Mouse (Mus musculus): ENCODE measurements around the gene Rxfp2. TPM values are rescaled to one million over a fixed set of nuclear protein-coding genes. Genes with fewer than 3 reads are reported as not detected.

The Rxfp2 gene
- not detected for total RNA-seq (2021)
- polyA plus RNA-seq (2012; rRNA removed), result 0.04 and 0.07 TPM in 2 replicates
- long read RNA-seq, result 0 reads

DNA sequence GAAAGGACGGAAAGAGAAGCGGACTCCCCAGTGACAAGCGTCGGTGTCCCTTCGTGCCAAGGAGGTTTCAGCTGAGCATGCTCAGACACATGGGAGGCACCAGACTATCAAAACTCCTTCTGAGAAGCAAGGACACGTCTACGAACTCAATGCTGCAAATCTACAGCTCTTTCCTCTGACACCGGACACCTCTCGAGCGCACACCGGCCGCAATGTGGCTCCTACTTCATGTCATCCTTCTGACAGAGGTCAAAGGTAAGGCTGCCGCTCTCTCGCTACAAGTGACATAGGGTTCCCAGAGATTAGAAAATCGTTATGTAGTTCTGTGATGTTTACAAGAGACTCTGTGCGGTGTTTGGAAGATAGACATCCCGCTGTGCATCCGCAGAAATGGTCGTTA, at the start of gene Rxfp2:
Gene Rxfp2 (plus strand): TSS at position 20 of the 400 bp plus-strand sequence.
- DNase-seq, result no peak

DNA sequence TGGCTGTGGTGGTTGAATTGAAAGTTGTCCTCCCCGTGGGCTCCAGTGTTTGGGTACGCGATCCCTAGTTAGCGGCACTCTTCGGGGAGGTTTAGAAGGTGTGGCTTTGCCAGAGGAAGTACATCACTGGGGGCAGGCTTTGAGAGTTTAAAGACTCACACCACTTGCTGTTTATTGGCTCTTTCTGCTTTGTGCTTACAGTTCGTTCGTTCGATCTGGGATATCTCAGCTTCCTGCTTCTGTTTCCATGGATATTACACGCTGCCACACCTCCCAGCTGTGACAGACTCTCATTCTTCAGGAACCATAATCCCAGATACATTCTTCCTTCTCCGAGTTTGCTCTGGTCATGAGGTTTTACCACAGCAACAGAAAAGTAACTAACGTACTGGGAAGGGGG, 48.2 kb upstream of the Rxfp2 start:
- DNase-seq, result no peak

DNA sequence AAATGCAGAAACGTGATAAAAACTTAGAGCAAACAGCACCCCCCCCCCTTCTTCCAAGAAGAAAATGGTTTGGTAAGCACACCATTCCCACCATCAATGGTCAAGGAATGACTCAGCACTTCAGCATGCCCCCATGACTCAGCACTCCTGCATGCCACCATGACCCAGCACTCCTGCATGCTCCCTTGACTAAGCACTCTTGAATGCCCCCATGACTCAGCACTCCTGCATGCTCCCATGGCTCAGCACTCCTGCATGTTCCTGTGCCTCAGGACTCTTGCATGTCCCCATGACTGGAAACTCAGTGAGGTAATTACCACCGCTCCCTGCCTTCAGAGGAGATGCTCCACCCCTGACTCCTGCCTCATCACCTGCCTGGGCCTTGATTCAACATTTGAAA, 41.4 kb upstream of the Rxfp2 start:
- DNase-seq, result no peak

DNA sequence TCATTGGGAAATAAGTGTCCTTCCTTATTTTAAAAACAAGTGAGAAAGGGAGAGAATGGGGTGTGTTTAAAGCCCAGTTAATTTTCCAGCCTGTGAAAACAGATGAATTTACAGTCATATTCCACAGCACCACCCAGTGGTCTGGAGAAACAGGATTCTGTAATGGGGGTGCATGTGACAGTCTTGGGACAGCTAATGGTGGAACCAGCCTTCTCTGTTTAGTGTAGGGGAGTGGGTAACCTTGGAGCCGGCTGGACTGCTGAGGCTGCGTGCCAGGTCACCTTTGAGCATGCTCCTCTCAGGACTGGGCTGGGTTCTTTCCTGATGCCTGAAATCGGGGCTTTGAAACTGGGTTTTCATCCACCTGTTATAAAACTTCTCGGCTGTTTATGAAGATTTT, 34.9 kb upstream of the Rxfp2 start:
- peak; percentile 40 for DNase-seq

DNA sequence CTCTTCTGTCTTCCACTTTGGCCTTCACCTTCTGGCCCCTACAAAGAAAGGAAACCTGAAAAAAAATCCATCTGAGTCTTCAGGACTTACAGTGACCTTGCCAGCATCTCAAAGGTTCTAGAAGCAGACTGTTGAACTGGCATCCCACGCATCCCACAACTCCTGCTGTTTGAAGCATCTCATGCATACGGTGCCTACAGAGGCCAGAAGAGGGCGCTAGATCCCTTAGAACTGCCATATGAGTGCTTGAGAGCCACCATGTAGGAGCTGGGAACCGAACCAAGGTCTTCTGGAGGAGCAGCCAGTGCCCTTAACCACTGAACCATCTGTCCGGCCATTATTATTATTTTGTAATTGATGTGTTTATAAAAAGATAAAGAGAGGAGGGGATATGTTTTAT, 23.9 kb upstream of the Rxfp2 start:
- no peak for DNase-seq

DNA sequence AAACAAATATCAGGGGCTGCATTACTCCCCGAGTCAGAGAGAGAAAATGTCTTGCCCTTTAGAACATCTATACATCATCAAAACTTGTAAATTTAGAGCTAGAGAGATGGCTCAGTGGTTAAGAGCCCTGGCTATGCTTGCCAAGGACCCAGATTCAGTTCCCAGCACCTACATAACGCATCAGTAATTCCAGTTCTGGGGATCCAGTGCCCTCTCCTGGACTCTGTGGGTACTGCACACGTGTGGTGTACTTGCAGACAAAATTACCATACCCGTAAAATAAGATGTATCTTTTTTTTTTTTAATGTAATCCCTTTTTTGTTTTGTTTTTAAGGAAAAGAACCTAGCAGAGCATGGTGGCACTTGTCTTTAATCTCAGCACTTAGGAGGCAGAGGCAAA, 21.9 kb upstream of the Rxfp2 start:
- no peak for DNase-seq

DNA sequence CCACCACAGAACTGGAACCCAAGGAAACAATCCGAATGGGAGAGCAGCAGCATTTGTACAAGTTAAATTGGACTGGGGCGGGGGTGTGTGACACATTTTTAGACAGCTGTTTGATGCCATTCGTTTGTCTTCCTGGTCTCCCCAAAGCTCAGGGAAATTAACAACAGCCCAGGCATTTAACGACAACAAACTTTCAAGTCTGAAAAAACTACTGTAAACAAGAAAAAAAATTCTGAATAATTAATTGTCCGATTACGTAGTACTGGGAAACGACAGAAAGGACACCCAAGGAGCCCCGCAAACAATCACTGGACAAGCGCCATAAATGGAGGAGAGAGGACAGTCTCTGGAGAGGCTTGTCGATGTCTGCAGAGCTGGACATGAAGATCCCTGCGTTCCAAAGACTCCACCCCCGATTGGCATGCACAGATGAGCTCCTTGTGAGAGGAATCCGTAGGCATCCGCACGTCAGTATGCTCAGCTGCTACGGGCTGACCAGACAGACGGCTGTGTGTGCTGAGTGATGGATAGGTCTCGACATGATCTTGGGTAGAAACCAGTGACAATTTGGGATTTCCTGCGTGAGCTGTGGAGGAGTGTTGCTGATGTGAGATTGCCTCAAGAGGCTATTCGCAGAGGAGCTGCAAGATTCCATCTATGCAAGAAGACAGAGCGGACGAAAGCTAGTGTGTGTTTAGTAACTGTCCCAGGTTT, 21.0 kb upstream of the Rxfp2 start:
- DNase-seq, result no peak

DNA sequence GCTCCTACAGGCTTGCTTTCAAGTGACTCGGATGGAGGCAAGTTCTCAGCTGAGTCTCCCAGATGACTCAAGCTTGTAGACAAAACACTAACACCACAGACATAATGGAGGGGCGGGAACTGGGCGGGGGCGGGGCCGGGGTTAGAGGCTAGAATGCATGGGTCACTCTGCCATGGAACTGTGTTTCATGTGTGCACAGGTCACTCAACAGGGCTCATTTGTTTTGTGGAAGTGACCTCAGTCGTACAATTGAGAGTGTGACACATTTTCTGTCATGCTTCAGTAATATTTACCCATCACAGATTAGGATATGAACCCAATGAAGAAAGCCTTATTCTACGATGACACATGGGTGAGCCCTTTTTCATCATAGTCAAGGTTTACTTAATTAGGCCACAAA, 20.2 kb upstream of the Rxfp2 start:
- DNase-seq, result no peak

DNA sequence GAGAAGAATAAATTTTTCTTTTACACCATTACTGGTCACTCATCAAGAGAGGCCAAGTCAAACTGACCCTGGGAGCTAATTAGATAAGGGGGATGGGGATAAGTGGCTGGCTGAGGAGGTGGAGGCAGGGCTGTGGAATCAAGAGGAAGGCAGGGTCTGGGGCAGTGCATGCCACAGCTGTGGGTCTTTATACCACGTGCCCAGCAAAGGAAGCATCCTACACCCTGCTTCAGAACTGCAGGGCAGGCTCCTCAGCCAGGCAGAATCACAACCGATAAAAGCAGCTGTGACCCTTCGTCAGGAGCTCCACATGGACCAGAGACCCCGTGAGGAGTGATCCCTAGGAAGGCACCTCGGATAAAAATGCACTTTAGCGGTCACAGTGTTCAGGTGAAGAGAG, 13.1 kb upstream of the Rxfp2 start:
- DNase-seq, result no peak

DNA sequence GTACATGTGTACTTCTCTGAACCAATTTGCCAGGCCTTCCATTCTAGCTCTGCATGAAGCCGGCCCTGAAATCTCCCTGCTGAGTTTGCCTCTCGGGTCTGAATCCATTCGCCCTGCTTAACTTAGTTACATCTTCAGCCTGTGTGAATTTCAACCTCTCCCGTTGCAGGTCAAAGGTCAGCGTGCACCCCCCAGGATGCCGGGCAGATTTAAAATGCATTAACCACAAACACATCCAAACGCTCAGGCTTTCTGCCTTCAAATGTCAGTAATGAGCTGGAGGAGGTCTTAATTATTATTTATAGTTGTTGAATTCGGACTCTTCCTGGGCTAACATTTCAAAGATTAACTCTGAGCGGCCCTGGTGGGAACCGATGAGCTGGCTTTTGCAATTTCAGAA, 1.6 kb upstream of the Rxfp2 start:
- no peak for DNase-seq

DNA sequence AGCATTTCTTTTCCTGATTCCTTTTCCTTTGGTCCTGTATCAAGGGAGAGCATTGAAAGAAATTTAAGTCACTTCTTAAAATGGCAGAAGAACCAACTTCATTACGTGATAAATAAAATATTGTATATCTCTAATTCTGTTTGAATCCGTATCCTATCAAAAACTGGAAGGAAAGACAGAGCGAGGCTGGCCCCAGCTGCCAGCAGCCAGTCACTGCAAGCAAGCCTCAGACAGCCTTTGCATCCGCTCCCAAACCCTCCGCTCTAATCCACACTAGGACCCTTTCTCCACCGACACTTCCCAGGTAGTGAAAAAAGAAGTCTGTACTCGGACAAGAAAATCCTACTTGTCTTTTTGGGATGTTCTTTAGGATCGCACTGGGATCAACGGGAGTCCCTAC, 803 bp upstream of the Rxfp2 start:
- no peak for DNase-seq

DNA sequence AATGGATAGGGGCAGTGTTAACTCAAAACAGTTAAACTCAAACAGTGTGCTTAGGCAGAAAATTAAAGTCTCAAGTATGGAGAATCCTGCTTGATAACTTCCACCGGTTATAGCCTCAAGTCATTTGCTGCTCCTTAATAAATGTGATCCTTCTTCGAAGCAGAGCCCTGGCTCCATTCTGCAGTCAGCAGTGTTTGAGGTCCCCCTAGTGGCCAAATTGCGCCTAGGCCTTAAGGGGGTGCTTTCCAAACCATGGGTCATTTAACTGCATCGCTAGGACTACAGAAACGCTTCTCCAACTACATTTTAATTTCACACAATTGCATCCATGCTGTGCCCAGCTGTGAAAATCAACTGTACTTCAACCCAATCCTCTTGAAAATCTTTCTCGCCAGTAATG, 2.4 kb downstream of the Rxfp2 start:
- DNase-seq, result peak; percentile 84

DNA sequence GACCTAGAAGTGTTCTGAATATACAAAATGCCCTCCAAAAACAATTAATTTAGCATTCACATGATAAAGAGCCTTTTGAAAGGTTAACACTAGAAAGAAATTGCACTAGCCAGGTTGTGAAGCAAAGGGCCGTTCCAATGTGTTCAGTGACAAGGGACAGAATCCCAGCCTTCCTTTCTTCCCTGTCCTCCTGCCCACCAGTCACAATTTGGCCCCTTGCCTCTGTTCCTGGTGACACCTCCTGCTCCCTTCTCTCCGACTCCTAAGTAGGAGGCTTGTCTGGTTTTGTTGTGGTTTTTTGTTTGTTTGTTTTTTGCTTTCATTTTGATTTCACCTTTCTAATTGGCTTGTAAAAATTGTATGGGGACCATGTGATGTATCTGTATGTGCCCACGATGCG, 3.3 kb downstream of the Rxfp2 start:
- no peak for DNase-seq

DNA sequence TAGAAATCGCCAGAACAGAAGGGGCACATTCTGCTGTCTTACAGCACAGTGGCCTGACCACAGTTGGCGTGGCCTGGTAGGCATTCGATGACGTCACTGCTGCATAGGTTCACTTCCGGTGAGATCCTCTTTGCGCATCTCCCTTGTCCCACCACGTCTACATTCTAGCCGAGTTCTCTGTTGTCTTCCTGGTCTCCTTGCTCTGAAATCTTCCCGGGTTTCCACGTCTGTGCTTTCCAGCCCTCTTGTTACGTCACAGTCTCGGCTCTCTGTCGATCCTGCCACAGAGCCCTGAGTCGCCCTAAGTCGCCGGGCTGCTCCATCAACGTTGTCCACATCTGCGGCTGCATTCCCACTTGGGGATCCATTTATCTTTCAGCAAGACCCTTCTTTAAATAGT, 4.1 kb downstream of the Rxfp2 start:
- no peak for DNase-seq

DNA sequence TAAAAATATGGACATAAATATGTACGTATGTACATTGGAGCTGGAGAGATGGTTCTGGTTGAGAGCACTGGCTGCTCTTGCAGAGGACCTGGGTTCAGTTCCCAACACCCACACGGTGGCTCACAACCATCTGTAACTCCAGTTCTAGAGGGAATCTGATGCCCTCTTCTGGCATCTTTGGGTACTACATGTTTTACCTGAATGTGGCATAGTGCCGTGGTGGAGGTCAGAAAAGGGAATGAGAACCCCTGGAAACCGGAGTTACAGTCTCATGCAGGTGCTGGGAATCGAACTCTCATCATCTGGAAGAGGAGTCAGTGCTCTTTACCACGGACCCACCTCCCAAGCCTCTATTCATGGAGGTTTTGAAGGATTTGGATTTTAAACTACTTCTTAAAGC, 5.0 kb downstream of the Rxfp2 start:
- no peak for DNase-seq

DNA sequence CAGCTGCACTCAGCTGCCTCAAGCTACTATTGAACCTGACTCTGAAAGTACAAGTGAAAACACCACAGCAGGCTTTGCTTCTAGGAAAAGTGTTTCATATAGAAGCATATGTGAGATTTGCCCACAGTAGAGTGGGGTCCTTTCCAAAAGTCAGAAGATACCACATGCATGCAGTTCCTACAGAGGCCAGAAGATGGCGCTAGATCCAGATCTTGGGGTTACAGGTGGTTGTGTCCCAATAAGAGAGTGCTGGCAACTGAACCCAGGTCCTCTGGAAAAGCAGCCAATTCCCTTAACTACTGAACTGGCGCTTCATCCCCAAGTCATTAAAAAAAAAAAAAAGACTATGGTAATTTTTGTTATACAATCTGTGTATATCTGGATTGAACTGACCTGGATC, 5.7 kb downstream of the Rxfp2 start:
- no peak for DNase-seq

DNA sequence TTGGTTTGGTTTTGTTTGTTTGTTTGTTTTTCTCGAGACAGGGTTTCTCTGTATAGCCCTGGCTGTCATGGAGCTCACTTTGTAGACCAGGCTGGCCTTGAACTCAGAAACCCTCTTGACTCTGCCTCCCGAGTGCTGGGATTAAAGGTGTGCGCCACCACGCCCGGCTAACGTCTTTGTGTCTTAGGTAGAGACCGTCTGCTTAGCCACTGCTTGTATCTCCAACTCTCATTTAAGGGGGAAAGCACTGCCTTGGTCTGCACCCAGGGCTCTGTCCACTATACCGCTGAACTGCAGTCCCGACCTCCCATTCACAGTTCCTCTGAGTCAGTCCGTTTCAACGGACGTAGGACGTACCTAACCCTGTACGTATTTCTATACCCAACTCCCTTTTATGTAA, 6.4 kb downstream of the Rxfp2 start:
- no peak for DNase-seq

DNA sequence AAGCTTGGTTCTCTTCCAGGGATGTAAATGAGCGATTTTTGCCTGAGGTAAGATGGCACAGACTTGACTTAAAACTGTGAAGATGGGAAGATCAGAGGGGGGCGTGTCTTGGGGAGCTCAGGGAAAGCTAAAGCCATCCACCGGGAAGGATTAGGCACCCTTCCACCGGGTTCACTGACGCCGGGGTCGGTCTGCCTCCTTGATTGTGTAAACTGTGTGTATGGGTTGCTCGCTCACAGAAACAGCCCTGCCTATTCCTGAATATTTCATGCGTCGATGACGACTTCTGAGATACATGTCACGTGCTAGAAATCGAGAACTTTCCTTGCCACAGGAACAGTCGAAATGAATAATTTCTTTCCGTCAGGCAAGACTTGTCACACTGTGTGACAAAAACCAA, 6.9 kb downstream of the Rxfp2 start:
- DNase-seq, result no peak

DNA sequence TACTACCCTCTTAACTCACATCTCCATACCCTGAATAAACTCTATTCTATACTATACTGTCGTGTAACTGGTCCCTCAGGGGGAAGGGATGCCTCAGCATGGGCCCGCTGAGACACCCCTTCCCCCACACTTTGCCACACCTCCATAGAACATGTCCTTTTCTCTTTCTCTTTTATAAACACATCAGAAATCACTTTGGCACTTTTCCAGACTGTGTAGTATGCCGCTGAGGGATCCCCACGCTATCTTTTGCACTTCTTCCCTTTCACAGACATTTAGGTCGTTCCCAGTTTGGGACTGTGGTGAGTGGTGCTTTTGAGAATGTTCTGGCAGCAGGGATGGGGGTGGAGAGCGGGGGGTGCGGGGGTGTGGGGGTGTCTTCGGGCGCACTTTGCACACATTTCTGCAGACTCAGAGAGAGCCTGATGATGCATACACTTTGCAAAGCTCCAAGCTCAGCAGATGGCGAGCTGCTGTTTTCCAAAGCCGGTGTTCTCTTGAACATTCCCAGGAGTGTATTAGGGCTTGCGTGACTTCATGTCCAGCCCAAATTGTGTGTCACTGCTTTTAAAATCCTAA, 8.1 kb downstream of the Rxfp2 start:
- no peak for DNase-seq

DNA sequence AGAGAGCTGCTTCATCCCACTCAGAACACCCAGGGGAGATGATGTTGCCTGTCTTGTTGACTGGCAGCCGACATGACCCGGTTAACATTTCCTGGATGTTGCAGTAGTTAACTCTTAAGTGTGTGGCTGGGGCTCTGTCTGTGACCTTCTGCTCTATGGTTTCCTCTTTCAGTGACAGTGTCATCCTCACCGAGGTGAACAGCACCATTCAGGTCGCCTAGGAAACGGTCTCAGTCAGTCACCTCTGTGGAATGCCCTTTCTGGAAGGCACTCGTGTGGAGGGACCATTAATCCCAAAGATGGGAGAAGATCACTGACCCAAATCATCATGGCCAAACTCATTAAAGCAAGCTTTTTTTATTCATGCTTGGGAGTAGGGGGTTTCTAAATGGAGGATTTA, 12.7 kb downstream of the Rxfp2 start:
- DNase-seq, result no peak

DNA sequence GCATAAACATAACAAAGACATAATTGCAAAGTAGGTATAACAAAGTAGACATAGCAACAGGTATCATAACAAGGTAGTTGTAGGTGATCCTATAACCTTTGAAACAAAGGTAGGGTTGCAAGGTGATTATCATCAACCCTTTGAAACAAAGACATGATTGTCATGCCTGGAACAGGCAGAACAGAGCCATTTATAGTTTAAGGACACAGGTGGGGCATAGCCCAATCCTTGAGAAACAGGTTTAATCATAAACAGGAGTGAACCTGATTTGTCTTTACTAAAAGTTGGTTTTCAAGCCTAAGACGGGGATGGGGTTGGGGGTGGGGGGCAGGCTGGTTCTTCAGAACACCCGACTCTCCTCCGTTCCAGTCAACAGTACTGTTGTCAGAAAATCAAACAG, 13.2 kb downstream of the Rxfp2 start:
- no peak for DNase-seq

DNA sequence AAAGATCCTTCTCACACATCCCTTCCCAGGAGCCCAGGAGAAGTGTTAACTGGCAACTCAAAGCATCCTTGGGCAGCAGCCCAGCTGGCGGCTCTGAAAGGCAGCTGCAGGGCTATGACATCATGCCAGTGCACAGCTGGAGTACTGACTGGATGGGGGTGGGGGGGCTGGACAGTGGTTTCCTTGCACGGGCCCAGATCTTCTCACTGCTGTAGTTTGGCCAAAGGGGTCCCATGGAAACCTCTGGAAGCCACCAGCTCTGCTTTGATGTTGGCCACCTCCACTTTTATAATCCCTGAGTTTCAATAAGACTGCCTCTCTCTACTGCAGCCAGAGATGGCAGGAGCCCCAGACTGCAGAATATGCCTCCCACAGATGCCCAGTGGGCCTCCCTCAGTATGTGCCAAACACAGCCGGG, 13.6 kb downstream of the Rxfp2 start:
- peak; percentile 32 for DNase-seq

DNA sequence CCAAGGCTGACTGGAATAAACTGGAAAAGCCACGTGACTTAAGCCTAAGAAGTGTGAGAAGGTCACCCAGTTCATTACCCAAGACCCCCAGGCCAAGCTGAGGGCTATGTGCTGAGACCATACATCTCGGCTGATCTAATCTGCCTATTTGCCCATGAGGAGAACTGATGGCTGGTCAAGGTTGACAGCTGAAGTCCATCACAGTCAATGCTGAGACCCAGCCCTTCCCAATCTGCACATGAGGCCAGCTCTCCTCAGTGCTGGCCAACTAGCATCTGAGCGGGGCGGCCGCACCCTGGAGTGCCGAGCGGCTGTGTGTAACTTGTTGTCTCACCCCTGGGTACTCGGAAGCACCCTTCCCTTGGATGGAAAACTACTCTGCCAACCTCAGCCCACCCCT, 17.8 kb downstream of the Rxfp2 start:
- DNase-seq, result no peak

DNA sequence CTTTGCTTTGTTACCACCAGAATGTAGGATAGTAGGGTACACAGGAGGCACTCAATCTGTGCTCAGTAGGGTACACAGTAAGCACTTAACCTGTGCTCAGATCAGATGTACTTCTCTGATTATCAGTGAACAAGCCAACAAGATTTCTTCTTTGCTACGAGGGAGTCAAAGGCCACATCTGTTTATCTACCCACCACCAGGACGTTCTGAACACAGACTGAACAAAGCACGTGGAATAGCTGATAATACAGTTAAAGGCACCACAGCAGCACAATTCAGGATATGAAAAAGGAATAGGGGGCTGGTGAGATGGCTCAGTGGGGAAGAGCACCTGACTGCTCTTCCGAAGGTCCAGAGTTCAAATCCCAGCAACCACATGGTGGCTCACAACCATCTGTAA, 18.4 kb downstream of the Rxfp2 start:
- DNase-seq, result no peak
